Mouse (Mus musculus): ENCODE measurements around the gene Carns1. TPM values are rescaled to one million over a fixed set of nuclear protein-coding genes. Genes with fewer than 3 reads are reported as not detected.
A peak's percentile ranks its signal among the peaks of the same experiment; 100 is the strongest.

Carns1 gene
- polyA plus RNA-seq, 1 experiment from 2014 or later: 3.3 TPM

DNA sequence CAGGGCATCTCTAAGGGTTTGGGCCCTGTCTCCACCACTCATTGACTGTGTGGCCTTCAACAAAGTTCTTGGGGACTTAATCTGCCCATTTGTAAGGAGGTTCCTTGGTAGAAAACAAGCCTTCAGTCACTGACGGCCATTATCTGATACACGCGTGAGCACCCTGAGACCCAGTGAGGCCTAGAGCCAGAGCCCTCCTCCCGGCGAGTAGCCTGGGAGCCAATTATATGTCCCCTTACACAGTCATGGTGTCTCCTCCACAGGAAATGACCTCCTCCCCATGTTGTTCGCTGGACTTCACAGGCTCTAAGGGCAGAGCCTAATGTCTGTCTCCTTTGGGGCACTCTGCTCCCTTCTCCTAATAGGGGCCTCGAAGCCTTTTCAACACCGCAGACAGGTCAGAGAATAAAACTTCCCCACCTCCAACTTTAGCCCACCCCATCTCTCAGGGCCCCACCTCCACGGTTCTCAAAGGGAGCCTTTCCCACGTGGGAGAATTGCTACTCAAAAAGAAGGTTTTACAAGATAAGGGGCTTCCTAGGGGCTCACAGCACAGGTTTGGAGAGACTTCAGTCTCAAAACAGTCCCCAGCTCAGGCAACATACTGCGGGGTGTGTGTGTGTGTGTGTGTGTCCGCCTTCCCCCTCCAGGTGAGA, 28.8 kb downstream of the Carns1 start:
- Histone ChIP-seq H3K9me3 (ENCODE audit: control insufficient read depth, low read length) (no peaks in the 10 kb centered on the region), H3K27ac (ENCODE audit: low read depth, low read length) (no peak overlapping the region), H3K4me2 (replicated peaks; ENCODE audit: low read depth, low read length) (no peak overlapping the region), H3K4me1 (replicated peaks; ENCODE audit: control insufficient read depth, insufficient read depth, low read length) (peaks cover 8% of the 10 kb centered on the region), H3K4me3 (ENCODE audit: low read depth, low read length) (no peak overlapping the region), H3K9ac (ENCODE audit: low read depth, low read length) (no peak overlapping the region), H3K27me3 (ENCODE audit: control insufficient read depth, insufficient read depth, low read length) (no peaks in the 10 kb centered on the region), H3K36me3 (ENCODE audit: control insufficient read depth, insufficient read depth, low read length) (0 out of 2 replicates have a peak, but pooled peaks cover 2% of the 10 kb centered on the region)
- ATAC-seq (ENCODE audit: low FRiP score): no peak
- no peak for DNase-seq (ENCODE audit: low spot score)
- WGBS: 59% methylated on average over 12 of the region's 12 CpGs

GRCm38 (mm10) chr19:4145936-4146335, 29.3 kb downstream of the Carns1 start:
- Histone ChIP-seq H3K36me3 (ENCODE audit: control insufficient read depth, insufficient read depth, low read length) (0 out of 2 replicates have a peak, but pooled peaks cover 2% of the 10 kb centered on the region), H3K27ac (ENCODE audit: low read depth, low read length) (no peak overlapping the region), H3K9ac (ENCODE audit: low read depth, low read length) (no peak overlapping the region), H3K4me2 (replicated peaks; ENCODE audit: low read depth, low read length) (no peak overlapping the region), H3K9me3 (ENCODE audit: control insufficient read depth, low read length) (no peaks in the 10 kb centered on the region), H3K4me1 (replicated peaks; ENCODE audit: control insufficient read depth, insufficient read depth, low read length) (peaks cover 8% of the 10 kb centered on the region), H3K27me3 (ENCODE audit: control insufficient read depth, insufficient read depth, low read length) (no peaks in the 10 kb centered on the region), H3K4me3 (ENCODE audit: low read depth, low read length) (no peak overlapping the region)
- WGBS: 91% methylated on average over 5 of the region's 5 CpGs
- no peak for DNase-seq (ENCODE audit: low spot score)
- ATAC-seq (ENCODE audit: low FRiP score): no peak

DNA sequence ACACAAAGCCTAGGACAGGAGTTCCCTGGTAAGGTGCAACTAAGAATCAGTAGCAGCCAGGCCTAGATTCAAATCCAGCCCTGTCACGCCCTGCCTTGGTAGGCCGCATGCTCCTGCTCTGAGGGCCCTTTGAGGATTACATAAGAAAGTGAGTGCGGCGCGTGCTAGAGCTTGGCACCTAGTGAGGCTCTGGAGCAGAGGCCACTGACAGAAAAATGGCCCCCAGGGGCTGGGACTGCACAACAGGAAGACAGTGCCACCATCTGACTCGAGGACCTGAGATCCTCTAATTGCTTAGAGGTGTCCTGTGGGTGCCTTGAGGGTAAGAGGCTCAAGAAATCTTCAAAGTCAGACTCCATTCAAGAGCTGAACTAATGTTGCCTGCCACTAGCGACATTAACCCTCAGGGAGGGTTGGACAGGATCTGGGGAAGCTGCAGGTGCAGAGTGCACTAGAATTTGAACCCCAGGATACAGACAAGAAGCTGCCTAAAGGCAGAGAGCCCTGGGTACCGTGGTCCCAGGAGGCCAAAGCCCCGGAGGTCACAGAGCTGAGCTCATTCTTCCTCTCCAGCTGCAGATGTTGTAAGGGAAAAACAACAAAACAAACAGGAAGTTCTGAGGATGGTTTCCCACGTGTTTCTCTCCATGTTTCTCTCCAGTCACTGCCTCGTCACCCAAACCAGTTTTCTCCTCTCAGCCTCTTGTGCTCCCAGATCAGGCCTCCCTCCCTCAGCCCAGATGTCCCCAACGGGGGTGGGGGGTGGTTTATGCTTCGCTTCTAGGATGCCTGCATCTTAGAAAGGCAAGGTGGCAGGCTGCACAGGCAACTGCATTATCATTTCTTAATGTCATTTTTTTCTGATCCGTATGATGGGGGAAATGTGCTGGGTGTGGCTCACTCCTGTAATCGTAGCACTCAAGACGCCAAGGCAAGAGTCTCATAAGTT, 30.5 kb downstream of the Carns1 start:
- H3K27me3 ChIP-seq (ENCODE audit: control insufficient read depth, insufficient read depth, low read length): no peaks in the 10 kb centered on the region
- H3K4me2 ChIP-seq (replicated peaks; ENCODE audit: low read depth, low read length): no peak overlapping the region
- no peak for DNase-seq (ENCODE audit: low spot score)
- H3K4me1 ChIP-seq (replicated peaks; ENCODE audit: control insufficient read depth, insufficient read depth, low read length): peaks cover 8% of the 10 kb centered on the region
- H3K9ac ChIP-seq (ENCODE audit: low read depth, low read length): no peak overlapping the region
- H3K9me3 ChIP-seq (ENCODE audit: control insufficient read depth, low read length): no peaks in the 10 kb centered on the region
- H3K36me3 ChIP-seq (ENCODE audit: control insufficient read depth, insufficient read depth, low read length): no peaks in the 10 kb centered on the region
- no peak overlapping the region for H3K27ac ChIP-seq (ENCODE audit: low read depth, low read length)
- no peak overlapping the region for H3K4me3 ChIP-seq (ENCODE audit: low read depth, low read length)
- ATAC-seq (ENCODE audit: low FRiP score): no peak
- 83% methylated on average over 16 of the region's 16 CpGs for WGBS

GRCm38 (mm10) chr19:4143759-4144268, 31.5 kb downstream of the Carns1 start, which contains the start of gene Cabp4:
Gene Cabp4, minus strand, starts transcription at chr19:4144033.
- 0 out of 2 replicates have a peak, but pooled peaks cover 2% of the 10 kb centered on the region for H3K4me1 ChIP-seq (replicated peaks; ENCODE audit: control insufficient read depth, insufficient read depth, low read length)
- no peaks in the 10 kb centered on the region for H3K9me3 ChIP-seq (ENCODE audit: control insufficient read depth, low read length)
- H3K4me3 ChIP-seq (ENCODE audit: low read depth, low read length): no peak within 1 kb of the TSS
- no peak within 1 kb of the TSS for H3K27ac ChIP-seq (ENCODE audit: low read depth, low read length)
- H3K9ac ChIP-seq (ENCODE audit: low read depth, low read length): no peak within 1 kb of the TSS
- DNase-seq (ENCODE audit: low spot score) (no peak), ATAC-seq (ENCODE audit: low FRiP score) (no peak)
- H3K4me2 ChIP-seq (replicated peaks; ENCODE audit: low read depth, low read length): no peak within 1 kb of the TSS
- 76% methylated on average over 7 of the region's 7 CpGs for WGBS
- no peaks in the 10 kb centered on the region for H3K27me3 ChIP-seq (ENCODE audit: control insufficient read depth, insufficient read depth, low read length)
- H3K36me3 ChIP-seq (ENCODE audit: control insufficient read depth, insufficient read depth, low read length): no peaks in the 10 kb centered on the region

DNA sequence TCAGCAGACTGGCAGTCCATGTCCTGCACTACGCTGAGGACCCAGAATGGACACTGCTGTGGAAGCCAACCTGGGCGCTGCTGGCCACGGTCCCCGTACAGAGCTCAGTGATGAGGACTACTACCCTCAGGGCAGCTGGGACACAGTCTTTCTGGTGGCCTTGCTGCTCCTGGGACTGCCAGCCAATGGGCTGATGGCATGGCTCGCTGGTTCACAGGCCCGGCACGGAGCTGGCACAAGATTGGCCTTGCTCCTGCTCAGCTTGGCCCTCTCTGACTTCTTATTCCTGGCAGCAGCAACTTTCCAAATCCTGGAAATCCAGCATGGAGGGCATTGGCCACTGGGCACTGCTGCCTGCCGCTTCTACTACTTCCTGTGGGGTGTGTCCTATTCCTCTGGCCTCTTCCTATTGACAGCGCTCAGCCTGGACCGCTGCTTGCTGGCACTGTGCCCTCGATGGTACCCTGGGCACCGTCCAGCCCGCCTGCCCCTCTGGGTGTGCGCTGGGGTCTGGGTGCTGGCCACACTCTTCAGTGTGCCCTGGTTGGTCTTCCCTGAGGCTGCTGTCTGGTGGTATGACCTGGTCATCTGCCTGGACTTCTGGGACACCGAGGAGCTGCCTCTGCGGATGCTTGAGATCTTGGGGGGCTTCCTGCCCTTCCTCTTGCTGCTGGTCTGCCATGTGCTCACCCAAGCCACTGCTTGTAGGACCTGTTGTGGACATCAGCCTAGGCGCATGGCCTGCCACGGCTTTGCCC, 32.7 kb downstream of the Carns1 start:
- no peaks in the 10 kb centered on the region for H3K27me3 ChIP-seq (ENCODE audit: control insufficient read depth, insufficient read depth, low read length)
- no peak overlapping the region for H3K27ac ChIP-seq (ENCODE audit: low read depth, low read length)
- H3K9me3 ChIP-seq (ENCODE audit: control insufficient read depth, low read length): no peaks in the 10 kb centered on the region
- 88% methylated on average over 18 of the region's 18 CpGs for WGBS
- ATAC-seq (ENCODE audit: low FRiP score) (no peak), DNase-seq (ENCODE audit: low spot score) (no peak)
- H3K9ac ChIP-seq (ENCODE audit: low read depth, low read length): no peak overlapping the region
- H3K4me2 ChIP-seq (replicated peaks; ENCODE audit: low read depth, low read length): no peak overlapping the region
- H3K36me3 ChIP-seq (ENCODE audit: control insufficient read depth, insufficient read depth, low read length): no peaks in the 10 kb centered on the region
- no peaks in the 10 kb centered on the region for H3K4me1 ChIP-seq (replicated peaks; ENCODE audit: control insufficient read depth, insufficient read depth, low read length)
- no peak overlapping the region for H3K4me3 ChIP-seq (ENCODE audit: low read depth, low read length)

GRCm38 (mm10) chr19:4140147-4140546, 35.1 kb downstream of the Carns1 start:
- Histone ChIP-seq H3K27me3 (ENCODE audit: control insufficient read depth, insufficient read depth, low read length) (no peaks in the 10 kb centered on the region), H3K4me1 (replicated peaks; ENCODE audit: control insufficient read depth, insufficient read depth, low read length) (no peaks in the 10 kb centered on the region), H3K9me3 (ENCODE audit: control insufficient read depth, low read length) (no peaks in the 10 kb centered on the region), H3K27ac (ENCODE audit: low read depth, low read length) (no peak overlapping the region), H3K4me2 (replicated peaks; ENCODE audit: low read depth, low read length) (no peak overlapping the region), H3K4me3 (ENCODE audit: low read depth, low read length) (no peak overlapping the region), H3K9ac (ENCODE audit: low read depth, low read length) (no peak overlapping the region), H3K36me3 (ENCODE audit: control insufficient read depth, insufficient read depth, low read length) (no peaks in the 10 kb centered on the region)
- ATAC-seq (ENCODE audit: low FRiP score) (no peak), DNase-seq (ENCODE audit: low spot score) (no peak)
- whole genome bisulfite sequencing: 82% methylated on average over 6 of the region's 6 CpGs

DNA sequence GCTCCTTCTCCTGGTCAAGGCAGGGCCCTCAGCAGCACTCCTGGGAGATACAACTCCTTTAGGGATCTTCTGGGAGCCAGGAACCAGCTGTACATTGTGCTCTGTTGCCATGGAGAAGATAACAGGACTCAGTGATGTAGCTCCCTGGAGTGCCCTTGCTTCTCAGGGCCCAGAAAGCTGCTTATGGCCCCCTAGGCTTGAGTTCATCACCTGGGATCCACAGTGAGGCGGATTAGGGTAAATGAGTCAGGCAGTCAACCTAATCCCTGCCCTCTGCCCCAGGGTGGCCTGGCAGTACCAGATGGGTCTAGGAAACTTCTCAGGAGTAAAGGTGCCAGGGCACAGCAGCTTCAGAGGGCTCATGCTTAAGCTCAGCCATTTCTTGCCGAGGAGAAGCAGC, 35.8 kb downstream of the Carns1 start, which contains the start of gene Gpr152:
Gene Gpr152 (plus strand): TSS at position 342 of the 400 bp plus-strand sequence.
- Histone ChIP-seq H3K4me3 (ENCODE audit: low read depth, low read length) (no peak within 1 kb of the TSS), H3K4me1 (replicated peaks; ENCODE audit: control insufficient read depth, insufficient read depth, low read length) (no peaks in the 10 kb centered on the region), H3K4me2 (replicated peaks; ENCODE audit: low read depth, low read length) (no peak within 1 kb of the TSS), H3K9me3 (ENCODE audit: control insufficient read depth, low read length) (no peaks in the 10 kb centered on the region), H3K9ac (ENCODE audit: low read depth, low read length) (0 out of 2 replicates have a peak within 1 kb of the TSS, but pooled peaks have one; percentile 4), H3K27me3 (ENCODE audit: control insufficient read depth, insufficient read depth, low read length) (no peaks in the 10 kb centered on the region), H3K27ac (ENCODE audit: low read depth, low read length) (no peak within 1 kb of the TSS), H3K36me3 (ENCODE audit: control insufficient read depth, insufficient read depth, low read length) (no peaks in the 10 kb centered on the region)
- ATAC-seq (ENCODE audit: low FRiP score): no peak
- 81% methylated on average over 2 of the region's 2 CpGs for WGBS
- no peak for DNase-seq (ENCODE audit: low spot score)

GRCm38 (mm10) chr19:4137913-4138312, 37.4 kb downstream of the Carns1 start:
- H3K4me1 ChIP-seq (replicated peaks; ENCODE audit: control insufficient read depth, insufficient read depth, low read length): no peaks in the 10 kb centered on the region
- no peak overlapping the region for H3K4me3 ChIP-seq (ENCODE audit: low read depth, low read length)
- no peaks in the 10 kb centered on the region for H3K9me3 ChIP-seq (ENCODE audit: control insufficient read depth, low read length)
- H3K27me3 ChIP-seq (ENCODE audit: control insufficient read depth, insufficient read depth, low read length): no peaks in the 10 kb centered on the region
- WGBS: 83% methylated on average over 5 of the region's 5 CpGs
- H3K36me3 ChIP-seq (ENCODE audit: control insufficient read depth, insufficient read depth, low read length): no peaks in the 10 kb centered on the region
- DNase-seq (ENCODE audit: low spot score) (no peak), ATAC-seq (ENCODE audit: low FRiP score) (no peak)
- H3K4me2 ChIP-seq (replicated peaks; ENCODE audit: low read depth, low read length): no peak overlapping the region
- H3K27ac ChIP-seq (ENCODE audit: low read depth, low read length): no peak overlapping the region
- no peak overlapping the region for H3K9ac ChIP-seq (ENCODE audit: low read depth, low read length)
